Mouse (Mus musculus) midbrain, embryonic 14.5 days (tissue): ENCODE results near the gene Bin2. TPM values are rescaled to one million over a fixed set of nuclear protein-coding genes. Genes with fewer than 3 reads are reported as not detected.

Source experiments
- ATAC-seq: fragments of 200-750 bp; cut with Nextera tagmentation; 2 replicates; pipeline ENCODE4 v1.8.0; 2017; ENCODE audit warnings: moderate number of reproducible peaks, moderate library complexity; ENCODE audit not compliant: low FRiP score, low TSS enrichment
- DNase-seq: peaks from one replicate; pipeline ENCODE4 v3.0.0-alpha.2; 2015
- H3K27ac ChIP-seq: fragments of 300-500 bp; sonication (generic); replicated peaks from 2 replicates; pipeline ENCODE4 v1.5.1; 2014; ENCODE audit warnings: mild to moderate bottlenecking, low read depth, low read length, moderate library complexity
- H3K27me3 ChIP-seq: fragments of 300-500 bp; sonication (generic); 2 replicates; pipeline ENCODE4 v1.6.1; 2014; ENCODE audit warnings: low read length, control low read depth, mixed read lengths; ENCODE audit not compliant: control insufficient read depth, insufficient read depth
- H3K36me3 ChIP-seq: fragments of 300-500 bp; sonication (generic); 2 replicates; pipeline ENCODE4 v1.6.1; 2014; ENCODE audit warnings: low read length, control low read depth; ENCODE audit not compliant: control insufficient read depth, insufficient read depth
- H3K4me1 ChIP-seq: fragments of 300-500 bp; sonication (generic); 2 replicates; pipeline ENCODE4 v1.6.1; 2014; ENCODE audit warnings: mild to moderate bottlenecking, antibody characterized with exemption, low read length, control low read depth; ENCODE audit not compliant: control insufficient read depth, insufficient read depth
- H3K4me2 ChIP-seq: fragments of 300-500 bp; sonication (generic); 2 replicates; pipeline ENCODE4 v1.6.1; 2014; ENCODE audit warnings: mild to moderate bottlenecking, low read length, moderate library complexity
- H3K4me3 ChIP-seq: fragments of 300-500 bp; sonication (generic); replicated peaks from 2 replicates; pipeline ENCODE4 v1.5.1; 2014; ENCODE audit warnings: low read depth, low read length
- H3K9ac ChIP-seq: fragments of 300-500 bp; sonication (generic); replicated peaks from 2 replicates; pipeline ENCODE4 v1.6.1; 2014; ENCODE audit warnings: mild to moderate bottlenecking, low read length, moderate library complexity
- H3K9me3 ChIP-seq: fragments of 300-500 bp; sonication (generic); 2 replicates; pipeline ENCODE4 v1.6.1; 2016; ENCODE audit warnings: low read length, control low read depth, mixed read lengths; ENCODE audit not compliant: control insufficient read depth
- WGBS: fragments of 180-500 bp; shearing (Covaris S2); extraction: QIAGEN DNeasy Blood & Tissue Kit; methylation state at CpG from one replicate; pipeline ENCODE4 v1.1.7; 2014; 5-methylcytosine and 5-hydroxymethylcytosine counted together
- microRNA-seq: library from miRNA; unstranded; fragments of <30 nt; microRNA quantifications from one replicate; pipeline ENCODE4, GENCODE M21; 2016
- polyA plus RNA-seq: library from polyadenylated mRNA; unstranded; fragments of >200 nt; fragmentation: Nextera tagmentation; extraction: Ambion mirVana; gene quantifications from 2 replicates; pipeline ENCODE4 v1.2.1, GENCODE M21; 2014

The Bin2 gene
- polyA plus RNA-seq, 1 experiment from 2014 or later = 1.8 TPM

- H3K9me3 ChIP-seq = no peaks in the 10 kb centered on the region
- peak within 1 kb of the TSS; percentile 91 for H3K27ac ChIP-seq
- ATAC-seq = peak; percentile 78
- peak within 1 kb of the TSS; percentile 79 for H3K4me2 ChIP-seq
- peak; percentile 72 for DNase-seq
- H3K27me3 ChIP-seq = no peaks in the 10 kb centered on the region
- H3K36me3 ChIP-seq = no peaks in the 10 kb centered on the region
- under 1% methylated on average over 70 of the region's 76 CpGs for WGBS
- peak within 1 kb of the TSS; percentile 99 for H3K9ac ChIP-seq
- H3K4me1 ChIP-seq = peaks cover 17% of the 10 kb centered on the region
- H3K4me3 ChIP-seq = peak within 1 kb of the TSS; percentile 82
These were observed 69.9 kb downstream of the Bin2 start, which contains the start of gene Pou6f1 for GRCm38 (mm10) chr15:100599276-100600046. Gene Pou6f1, minus strand, starts transcription at chr15:100599984.

GRCm38 (mm10) chr15:100598883-100599275, 70.5 kb downstream of the Bin2 start:
- peak overlapping the region; percentile 79 for H3K4me2 ChIP-seq
- H3K9me3 ChIP-seq = no peaks in the 10 kb centered on the region
- under 1% methylated on average over 12 of the region's 12 CpGs for WGBS
- peak overlapping the region; percentile 91 for H3K27ac ChIP-seq
- DNase-seq (peak; percentile 79), ATAC-seq (peak; percentile 10; the same call in 1 of the 2 replicates)
- peaks cover 16% of the 10 kb centered on the region for H3K4me1 ChIP-seq
- H3K4me3 ChIP-seq = peak overlapping the region; percentile 82
- H3K36me3 ChIP-seq = 0 out of 2 replicates have a peak, but pooled peaks cover 3% of the 10 kb centered on the region
- peak overlapping the region; percentile 99 for H3K9ac ChIP-seq
- H3K27me3 ChIP-seq = no peaks in the 10 kb centered on the region

- ATAC-seq = no peak
- Histone ChIP-seq H3K9me3 (no peaks in the 10 kb centered on the region), H3K36me3 (0 out of 2 replicates have a peak, but pooled peaks cover 3% of the 10 kb centered on the region), H3K4me3 (peak overlapping the region; percentile 82), H3K4me1 (peaks cover 16% of the 10 kb centered on the region), H3K9ac (peak overlapping the region; percentile 99), H3K4me2 (peak overlapping the region; percentile 79), H3K27ac (peak overlapping the region; percentile 91), H3K27me3 (no peaks in the 10 kb centered on the region)
- WGBS = 30% methylated on average over 9 of the region's 9 CpGs
- DNase-seq = peak; percentile 4
These were observed 71.0 kb downstream of the Bin2 start for GRCm38 (mm10) chr15:100598287-100598882.

- H3K36me3 ChIP-seq = peaks cover 43% of the 10 kb centered on the region
- WGBS = 92% methylated on average over 6 of the region's 6 CpGs
- DNase-seq (no peak), ATAC-seq (no peak)
- H3K27ac ChIP-seq = no peak overlapping the region
- no peaks in the 10 kb centered on the region for H3K27me3 ChIP-seq
- H3K4me1 ChIP-seq = no peaks in the 10 kb centered on the region
- H3K4me2 ChIP-seq = no peak overlapping the region
- no peak overlapping the region for H3K4me3 ChIP-seq
- H3K9me3 ChIP-seq = no peaks in the 10 kb centered on the region
- no peak overlapping the region for H3K9ac ChIP-seq
These were observed 76.5 kb downstream of the Bin2 start for GRCm38 (mm10) chr15:100592817-100593216.

Small RNA genes lying within 50 kb of the gene (microRNA-seq; reads per million reads assigned to microRNA genes)
- gene Mir6961 = not detected

Other genes starting within 250 kb of the Bin2 start
- gene Gm5475, start 247.4 kb downstream of the Bin2 start, polyA plus RNA-seq = not detected in 2 replicates
- 18.5 and 21.6 TPM in 2 replicates for gene Slc11a2, start 244.5 kb downstream of the Bin2 start, polyA plus RNA-seq
- gene Letmd1, start 200.5 kb downstream of the Bin2 start, polyA plus RNA-seq = 44.8 and 51.9 TPM in 2 replicates
- 51.9 and 53.5 TPM in 2 replicates for gene Csrnp2, start 174.1 kb downstream of the Bin2 start, polyA plus RNA-seq
- 30.1 and 35.8 TPM in 2 replicates for gene Tfcp2, start 117.5 kb downstream of the Bin2 start, polyA plus RNA-seq
- 45.6 and 47.3 TPM in 2 replicates for gene Pou6f1, start 69.6 kb downstream of the Bin2 start, polyA plus RNA-seq
- gene Dazap2, start 54.2 kb downstream of the Bin2 start, polyA plus RNA-seq = 139 and 171 TPM in 2 replicates
- 0.78 and 3.6 TPM in 2 replicates for gene Smagp, start 32.6 kb downstream of the Bin2 start, polyA plus RNA-seq
- gene Cela1, start 18.4 kb upstream of the Bin2 start, polyA plus RNA-seq = 0.74 TPM in 1 of 2 replicates, not detected in the other
- 0.14 TPM in 1 of 2 replicates, not detected in the other for gene Galnt6, start 59.8 kb upstream of the Bin2 start, polyA plus RNA-seq
- gene Slc4a8, start 92.2 kb upstream of the Bin2 start, polyA plus RNA-seq = 24.2 and 32.3 TPM in 2 replicates
- 19.0 and 21.1 TPM in 2 replicates for gene Scn8a, start 200.3 kb upstream of the Bin2 start, polyA plus RNA-seq